Mouse (Mus musculus) MEL (cell line): ENCODE results near the gene Rnf207. TPM values are rescaled to one million over a fixed set of nuclear protein-coding genes. Genes with fewer than 3 reads are reported as not detected.

Experiments used
- DNase-seq: peaks from one replicate; pipeline ENCODE4 v3.0.0; 2011; ENCODE audit warnings: low read depth, low spot score
- H3K27ac ChIP-seq: 2 replicates; pipeline ENCODE4 v1.5.1; 2012; ENCODE audit warnings: low read depth, mild to moderate bottlenecking, control low read depth, low read length, moderate library complexity; ENCODE audit not compliant: control insufficient read depth
- H3K27me3 ChIP-seq, 2 experiments: fragments of 150-350 bp in 1 of 2; sonication (generic) in 1 of 2; 2 replicates each; pipeline ENCODE4 v1.6.1; 2012; ENCODE audit warnings: low read length in 2 of 2, mild to moderate bottlenecking in 2 of 2, improper control_type of control experiment in 1 of 2, moderate library complexity in 1 of 2; ENCODE audit not compliant: insufficient read depth in 2 of 2, control insufficient read depth in 1 of 2
- H3K36me3 ChIP-seq, 2 experiments: 2 replicates each; pipeline ENCODE4 v1.6.1; 2012 to 2014; ENCODE audit warnings: low read length in 2 of 2, improper control_type of control experiment in 1 of 2, inconsistent platforms in 1 of 2, mild to moderate bottlenecking in 1 of 2; ENCODE audit not compliant: insufficient read depth in 2 of 2, control insufficient read depth in 1 of 2
- H3K4me1 ChIP-seq, 2 experiments: fragments of 150-350 bp in 1 of 2; sonication (generic) in 1 of 2; 2 replicates each; pipeline ENCODE4 v1.6.1; 2012; ENCODE audit warnings: low read length in 2 of 2, improper control_type of control experiment in 1 of 2, mild to moderate bottlenecking in 1 of 2; ENCODE audit not compliant: insufficient read depth in 2 of 2, control insufficient read depth in 1 of 2
- H3K4me3 ChIP-seq, 2 experiments: fragments of 150-350 bp in 1 of 2; sonication (generic) in 1 of 2; 2 replicates each; pipeline ENCODE4 v1.5.1; 2012; ENCODE audit warnings: low read depth in 2 of 2, low read length in 2 of 2, mild to moderate bottlenecking in 2 of 2, moderate library complexity in 2 of 2, control low read depth in 1 of 2, improper control_type of control experiment in 1 of 2; ENCODE audit not compliant: control insufficient read depth in 1 of 2, insufficient read depth in 1 of 2
- H3K79me2 ChIP-seq: 2 replicates; pipeline ENCODE4 v1.6.1; 2012; ENCODE audit warnings: mild to moderate bottlenecking, low read length, moderate library complexity; ENCODE audit not compliant: control insufficient read depth, poor library complexity, insufficient read depth
- H3K9ac ChIP-seq: 2 replicates; pipeline ENCODE4 v1.6.1; 2012; ENCODE audit warnings: low read depth, mild to moderate bottlenecking, control low read depth, low read length, moderate library complexity; ENCODE audit not compliant: control insufficient read depth, poor library complexity, severe bottlenecking
- H3K9me3 ChIP-seq: fragments of 150-350 bp; sonication (generic); replicated peaks from 2 replicates; pipeline ENCODE4 v1.6.1; 2012; ENCODE audit warnings: mild to moderate bottlenecking, low read length, improper control_type of control experiment, moderate library complexity; ENCODE audit not compliant: insufficient read depth
- CHD2 ChIP-seq: IDR thresholded peaks from 2 replicates; pipeline ENCODE4 v1.6.1; 2011; ENCODE audit warnings: low read length, improper control_type of control experiment
- CTCF ChIP-seq, 3 experiments: IDR thresholded peaks in 2 of 3; conservative IDR thresholded peaks in 1 of 3; 2 replicates each; pipeline ENCODE4 v1.5.1; 2011 to 2012; ENCODE audit warnings: low read length in 3 of 3, low read depth in 2 of 3, mild to moderate bottlenecking in 2 of 3, improper control_type of control experiment in 1 of 3, inconsistent platforms in 1 of 3, mixed read lengths in 1 of 3, moderate library complexity in 1 of 3; ENCODE audit not compliant: control insufficient read depth in 1 of 3, insufficient read depth in 1 of 3, poor library complexity in 1 of 3, severe bottlenecking in 1 of 3
- E2F4 ChIP-seq: IDR thresholded peaks from 2 replicates; pipeline ENCODE4 v1.6.1; 2011; ENCODE audit warnings: low read depth, low read length, improper control_type of control experiment, borderline replicate concordance
- EP300 ChIP-seq, 2 experiments: IDR thresholded peaks; 2 replicates each; pipeline ENCODE4 v1.6.1; 2011; ENCODE audit warnings: improper control_type of control experiment in 2 of 2, low read length in 2 of 2, low read depth in 1 of 2, mild to moderate bottlenecking in 1 of 2
- ETS1 ChIP-seq: IDR thresholded peaks from 2 replicates; pipeline ENCODE4 v1.6.1; 2012; ENCODE audit warnings: low read depth, mild to moderate bottlenecking, inconsistent platforms, low read length, improper control_type of control experiment, moderate library complexity
- HCFC1 ChIP-seq: IDR thresholded peaks from 2 replicates; pipeline ENCODE4 v1.6.1; 2012; ENCODE audit warnings: low read depth, mild to moderate bottlenecking, inconsistent platforms, low read length, improper control_type of control experiment, moderate library complexity
- MAFK ChIP-seq: IDR thresholded peaks from 2 replicates; pipeline ENCODE4 v1.6.1; 2011; ENCODE audit warnings: low read depth, mild to moderate bottlenecking, low read length, improper control_type of control experiment, borderline replicate concordance
- MAX ChIP-seq: IDR thresholded peaks from 2 replicates; pipeline ENCODE4 v1.6.1; 2011; ENCODE audit warnings: low read length, improper control_type of control experiment
- MEF2A ChIP-seq: IDR thresholded peaks from 2 replicates; pipeline ENCODE4 v1.6.1; 2014; ENCODE audit warnings: low read depth, mild to moderate bottlenecking, inconsistent platforms, low read length, improper control_type of control experiment; ENCODE audit not compliant: poor library complexity, insufficient replicate concordance, severe bottlenecking; ENCODE audit errors: extremely low read depth
- MYB ChIP-seq: IDR thresholded peaks from 2 replicates; pipeline ENCODE4 v1.6.1; 2011; ENCODE audit warnings: mild to moderate bottlenecking, low read depth, low read length, improper control_type of control experiment
- MYC ChIP-seq: IDR thresholded peaks from 2 replicates; pipeline ENCODE4 v1.6.1; 2011; ENCODE audit warnings: low read depth, mild to moderate bottlenecking, low read length, improper control_type of control experiment, moderate library complexity
- NELFE ChIP-seq: IDR thresholded peaks from 2 replicates; pipeline ENCODE4 v1.6.1; 2011; ENCODE audit warnings: low read depth, low read length, improper control_type of control experiment
- NRF1 ChIP-seq: IDR thresholded peaks from 2 replicates; pipeline ENCODE4 v1.6.1; 2014; ENCODE audit warnings: low read depth, mild to moderate bottlenecking, inconsistent platforms, low read length, improper control_type of control experiment, moderate library complexity; ENCODE audit not compliant: poor library complexity, insufficient read depth, severe bottlenecking
- POLR2A ChIP-seq, 2 experiments: IDR thresholded peaks; 2 replicates each; pipeline ENCODE4 v1.6.1; 2011 to 2012; ENCODE audit warnings: low read length in 2 of 2, mild to moderate bottlenecking in 2 of 2, control low read depth in 1 of 2, improper control_type of control experiment in 1 of 2, low read depth in 1 of 2, moderate library complexity in 1 of 2; ENCODE audit not compliant: control insufficient read depth in 1 of 2, insufficient read depth in 1 of 2, poor library complexity in 1 of 2
- POLR2AphosphoS2 ChIP-seq: IDR thresholded peaks from 2 replicates; pipeline ENCODE4 v1.6.1; 2011; ENCODE audit warnings: low read length, improper control_type of control experiment
- SMC3 ChIP-seq: IDR thresholded peaks from 2 replicates; pipeline ENCODE4 v1.6.1; 2011; ENCODE audit warnings: low read depth, low read length, improper control_type of control experiment
- TAL1 ChIP-seq: IDR thresholded peaks from 2 replicates; pipeline ENCODE4 v1.6.1; 2012; ENCODE audit warnings: mild to moderate bottlenecking, inconsistent platforms, low read length, moderate library complexity, mixed read lengths
- TCF12 ChIP-seq: IDR thresholded peaks from 2 replicates; pipeline ENCODE4 v1.6.1; 2014; ENCODE audit warnings: low read depth, mild to moderate bottlenecking, inconsistent platforms, low read length, improper control_type of control experiment, moderate library complexity
- USF1 ChIP-seq: IDR thresholded peaks from 2 replicates; pipeline ENCODE4 v1.6.1; 2014; ENCODE audit warnings: low read depth, mild to moderate bottlenecking, inconsistent platforms, low read length, improper control_type of control experiment, moderate library complexity
- USF2 ChIP-seq, 2 experiments: IDR thresholded peaks; 2 replicates each; pipeline ENCODE4 v1.6.1; 2011 to 2012; ENCODE audit warnings: improper control_type of control experiment in 2 of 2, low read length in 2 of 2, borderline replicate concordance in 1 of 2, inconsistent platforms in 1 of 2, low read depth in 1 of 2, mild to moderate bottlenecking in 1 of 2; ENCODE audit not compliant: insufficient read depth in 1 of 2
- ZC3H11A ChIP-seq: IDR thresholded peaks from 2 replicates; pipeline ENCODE4 v1.6.1; 2012; ENCODE audit warnings: low read depth, mild to moderate bottlenecking, inconsistent platforms, low read length, improper control_type of control experiment
- ZMIZ1 ChIP-seq: IDR thresholded peaks from 2 replicates; pipeline ENCODE4 v1.6.1; 2012; ENCODE audit warnings: low read depth, mild to moderate bottlenecking, inconsistent platforms, low read length, improper control_type of control experiment, moderate library complexity
- ZNF384 ChIP-seq: IDR thresholded peaks from 2 replicates; pipeline ENCODE4 v1.6.1; 2012; ENCODE audit warnings: low read depth, mild to moderate bottlenecking, inconsistent platforms, low read length, improper control_type of control experiment
- polyA plus RNA-seq, 2 experiments: library from polyadenylated mRNA; stranded (reverse) in 1 of 2; unstranded in 1 of 2; fragments of >175 nt in 1 of 2; fragments of >200 nt in 1 of 2; gene quantifications; 2 replicates each; pipeline versions ENCODE4 v1.2.1 to v1.2.4; 2012; ENCODE audit warnings: low replicate concordance in 2 of 2, low read depth in 1 of 2; ENCODE audit not compliant: insufficient read length in 2 of 2, insufficient read depth in 1 of 2, missing spikeins in 1 of 2
- total RNA-seq: library from RNA; depleted of rRNA; stranded (reverse); fragments of 300-350 nt; gene quantifications from 2 replicates; pipeline ENCODE4 v1.2.3, GENCODE M21; 2012

The Rnf207 gene
- total and polyA plus RNA-seq, 3 experiments, result 0.36 TPM; not detected in 2

DNA sequence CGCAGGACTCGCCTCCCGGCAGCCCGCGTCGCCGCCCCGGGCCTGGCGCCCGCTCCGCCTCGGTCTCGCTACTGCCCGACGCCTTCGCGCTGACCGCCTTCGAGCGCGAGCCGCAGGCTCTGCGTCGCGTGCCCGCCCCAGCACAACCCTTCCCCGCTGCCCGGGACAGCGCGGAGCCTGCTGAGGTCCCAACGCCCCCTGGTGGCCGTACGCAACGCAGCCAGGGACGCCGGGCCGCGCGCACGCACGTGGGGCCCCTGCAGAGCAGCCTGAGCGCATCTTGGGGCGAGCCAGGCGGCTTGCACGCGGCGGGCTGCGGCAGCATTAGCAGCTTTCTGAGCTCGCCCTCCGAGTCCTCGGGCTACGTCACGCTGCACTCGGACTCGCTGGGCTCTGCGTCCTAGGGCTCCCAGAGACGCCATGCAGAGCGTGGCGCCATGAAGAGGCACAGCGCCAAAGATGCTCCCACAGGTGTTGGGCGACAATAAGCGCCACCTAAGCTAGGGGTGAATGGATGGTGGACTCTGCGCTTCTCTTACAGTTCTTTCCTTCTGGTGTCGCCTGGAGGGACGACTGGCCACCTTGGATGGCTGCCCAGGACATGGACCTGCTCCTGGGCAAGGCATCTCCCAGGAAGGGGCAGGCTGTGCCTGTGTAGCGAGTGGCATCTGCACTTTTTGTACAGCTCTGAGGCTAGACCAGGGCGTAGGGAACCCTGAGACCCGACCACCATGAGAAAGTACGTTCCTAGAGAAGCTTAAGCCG lies 35.4 kb downstream of the Rnf207 start:
- TF ChIP-seq CTCF (IDR thresholded peaks at IDR 0.05 in 2 of 3, conservative IDR thresholded peaks at IDR 0.05 in 1 of 3; ENCODE audit: control insufficient read depth in 1 of 3, insufficient read depth in 1 of 3, low read depth in 2 of 3, low read length in 3 of 3, poor library complexity in 1 of 3, severe bottlenecking in 1 of 3), result peak in 2 of 3 experiments; percentile 28 to 56; a peak in 4 of 6 replicates
- TF ChIP-seq ZC3H11A, result no peak
- no peak for TF ChIP-seq TCF12
- no peak for TF ChIP-seq MYC
- TF ChIP-seq SMC3, result 0 out of 2 replicates have a peak, but pooled peaks have one; percentile 13
- no peak for TF ChIP-seq ZMIZ1
- TF ChIP-seq MYB, result no peak
- no peak overlapping the region for H3K9ac ChIP-seq
- no peaks in the 10 kb centered on the region for H3K36me3 ChIP-seq
- H3K4me3 ChIP-seq, result no peak overlapping the region
- H3K27me3 ChIP-seq, result no peaks in the 10 kb centered on the region
- H3K4me1 ChIP-seq, result no peaks in the 10 kb centered on the region
- H3K9me3 ChIP-seq, result no peaks in the 10 kb centered on the region
- no peaks in the 10 kb centered on the region for H3K79me2 ChIP-seq
- DNase-seq, result no peak
- H3K27ac ChIP-seq, result no peak overlapping the region

- Histone ChIP-seq H3K9ac (no peak overlapping the region), H3K36me3 (no peaks in the 10 kb centered on the region), H3K4me1 (no peaks in the 10 kb centered on the region), H3K79me2 (no peaks in the 10 kb centered on the region), H3K4me3 (no peak overlapping the region), H3K9me3 (no peaks in the 10 kb centered on the region), H3K27ac (no peak overlapping the region), H3K27me3 (no peaks in the 10 kb centered on the region)
- TF ChIP-seq POLR2AphosphoS2, result no peak
- DNase-seq, result no peak
Measured at GRCm38 (mm10) chr4:152282721-152283120, 36.1 kb downstream of the Rnf207 start.

DNA sequence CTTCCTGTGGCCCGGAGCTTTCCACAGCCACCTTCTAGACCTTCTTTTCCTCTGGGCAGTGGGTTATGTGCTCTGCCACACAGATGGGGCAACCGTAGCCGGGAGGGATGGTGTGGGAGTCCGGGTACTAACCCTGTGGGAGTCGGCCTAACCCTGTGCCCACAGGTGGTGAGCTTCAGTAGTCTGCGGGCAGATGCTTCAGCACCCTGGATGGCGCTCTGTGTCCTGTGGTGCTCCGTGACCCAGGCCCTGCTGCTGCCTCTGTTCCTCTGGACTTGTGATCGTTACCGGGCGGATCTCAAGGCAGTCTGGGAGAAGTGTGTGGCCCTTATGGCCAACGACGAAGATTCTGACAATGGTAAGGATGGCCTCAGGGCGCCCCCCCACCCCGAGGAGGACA lies 37.2 kb downstream of the Rnf207 start:
- no peak overlapping the region for H3K27ac ChIP-seq
- no peaks in the 10 kb centered on the region for H3K27me3 ChIP-seq
- TF ChIP-seq SMC3, result no peak
- TF ChIP-seq MEF2A, result no peak
- no peak for TF ChIP-seq ETS1
- TF ChIP-seq USF2 (IDR thresholded peaks at IDR 0.05; ENCODE audit: borderline replicate concordance in 1 of 2, insufficient read depth in 1 of 2, low read depth in 1 of 2, low read length in 2 of 2), result no peak
- TF ChIP-seq E2F4, result no peak
- no peak for TF ChIP-seq NELFE
- no peak for TF ChIP-seq POLR2A (IDR thresholded peaks at IDR 0.05; ENCODE audit: control insufficient read depth in 1 of 2, insufficient read depth in 1 of 2, low read depth in 1 of 2, low read length in 2 of 2, poor library complexity in 1 of 2)
- TF ChIP-seq EP300 (IDR thresholded peaks at IDR 0.05; ENCODE audit: low read depth in 1 of 2, low read length in 2 of 2), result no peak
- no peak for TF ChIP-seq USF1
- no peak for TF ChIP-seq MYB
- TF ChIP-seq ZNF384, result no peak
- no peak for TF ChIP-seq HCFC1
- no peak for TF ChIP-seq TCF12
- no peak for TF ChIP-seq NRF1
- no peak for TF ChIP-seq POLR2AphosphoS2
- TF ChIP-seq CHD2, result no peak
- no peak for TF ChIP-seq TAL1
- no peak for TF ChIP-seq MAFK
- TF ChIP-seq MAX, result no peak
- DNase-seq, result no peak
- no peak overlapping the region for H3K9ac ChIP-seq
- H3K4me1 ChIP-seq, result no peaks in the 10 kb centered on the region
- H3K9me3 ChIP-seq, result no peaks in the 10 kb centered on the region
- no peaks in the 10 kb centered on the region for H3K36me3 ChIP-seq
- H3K4me3 ChIP-seq, result no peak overlapping the region
- H3K79me2 ChIP-seq, result no peaks in the 10 kb centered on the region
